Mouse (Mus musculus): ENCODE results near the gene Apol7a.
"Not testable (repeated sequence)": the region's sequence is repeated elsewhere in the genome, so short reads cannot be mapped to it uniquely, and the experiment has no call there.

DNA sequence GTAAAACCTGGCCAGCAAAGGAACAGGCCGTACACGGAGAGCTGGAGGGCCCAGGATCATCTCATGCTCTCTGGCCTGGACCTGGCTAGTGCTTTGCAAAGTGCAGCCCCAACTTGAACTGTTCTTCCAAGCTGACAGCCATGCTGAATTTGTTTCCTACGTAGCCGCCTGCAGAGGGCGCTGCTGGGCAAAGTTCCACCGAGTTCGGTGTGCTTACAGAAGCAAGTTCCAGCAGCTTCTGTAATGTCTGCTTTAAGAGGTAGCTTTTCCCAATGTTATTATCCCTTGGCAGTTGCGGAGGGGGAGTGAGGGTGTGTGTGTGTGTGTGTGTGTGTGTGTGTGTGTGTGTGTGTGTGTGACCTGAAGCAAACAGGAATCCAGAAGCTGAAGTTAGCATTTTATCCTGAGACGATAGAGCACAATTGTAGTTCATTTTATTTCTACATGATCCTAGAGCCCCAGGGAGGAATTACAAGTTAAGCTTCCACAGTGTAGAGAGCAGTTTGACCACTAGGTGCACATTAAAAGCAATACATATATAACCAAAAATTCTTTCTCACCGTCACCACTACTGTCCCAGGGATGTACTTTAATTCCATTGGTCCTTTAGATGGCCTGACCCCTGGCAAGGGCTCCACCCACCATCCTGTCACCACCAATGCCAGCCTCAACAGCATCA is 17.9 kb upstream of the Apol7a start:
- TF ChIP-seq CTCF (conservative IDR thresholded peaks at IDR 0.05; ENCODE audit: insufficient read depth, insufficient read length, low read depth, low read length); POLR2A (IDR thresholded peaks at IDR 0.05; ENCODE audit: low read depth, low read length): not testable (repeated sequence)

All from kidney, adult 2 months (tissue).